Mouse (Mus musculus) bone marrow macrophage, adult 2 months (primary cell): Measurements from ENCODE around the gene Slc22a15.

Source experiments
- CTCF ChIP-seq: IDR thresholded peaks from 2 replicates; pipeline ENCODE4 v1.5.1; 2012; ENCODE audit warnings: low read depth, mild to moderate bottlenecking, low read length, moderate library complexity
- POLR2A ChIP-seq: IDR thresholded peaks from 2 replicates; pipeline ENCODE4 v1.6.1; 2012; ENCODE audit warnings: mild to moderate bottlenecking, low read depth, low read length, borderline replicate concordance

DNA sequence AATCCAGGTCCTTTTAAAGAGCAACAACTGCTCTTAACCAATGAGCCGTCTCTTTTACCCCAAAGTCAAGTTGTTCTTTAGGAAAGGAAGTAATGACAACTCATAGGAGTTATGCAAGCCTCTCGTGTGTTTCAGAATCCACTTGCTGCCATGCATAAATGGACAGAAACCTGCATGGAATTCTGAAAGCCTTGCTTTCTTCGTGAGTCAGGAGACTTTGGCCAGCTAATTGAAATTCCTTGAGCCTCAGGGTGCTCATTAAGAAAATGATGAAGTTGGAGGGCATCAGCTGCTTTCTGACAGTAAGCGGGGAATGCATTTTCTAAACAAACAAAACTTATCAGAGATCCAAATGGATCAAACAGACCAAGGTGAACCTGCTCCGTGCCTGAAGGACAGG lies 21.0 kb upstream of the Slc22a15 start:
- no peak for TF ChIP-seq CTCF
- no peak for TF ChIP-seq POLR2A
